Mouse (Mus musculus): ENCODE results near the gene Sh3rf3.

- TF ChIP-seq ZNF384 (IDR thresholded peaks at IDR 0.05; ENCODE audit: low read depth, low read length) (no peak), ZC3H11A (IDR thresholded peaks at IDR 0.05; ENCODE audit: borderline replicate concordance, low read depth, low read length) (no peak), MAFK (IDR thresholded peaks at IDR 0.05; ENCODE audit: insufficient read depth, low read depth, low read length) (no peak)
These were observed 24.5 kb upstream of the Sh3rf3 start for GRCm38 (mm10) chr10:58788486-58789274.
